Mouse (Mus musculus) kidney, postnatal 4 days (tissue): ENCODE measurements around the gene Kcp.

Source experiments
- DNase-seq, 2 experiments: peaks; one replicate each; pipeline ENCODE4 v3.0.0; 2021; ENCODE audit warnings: mixed read lengths in 2 of 2

Gene Kcp

DNA sequence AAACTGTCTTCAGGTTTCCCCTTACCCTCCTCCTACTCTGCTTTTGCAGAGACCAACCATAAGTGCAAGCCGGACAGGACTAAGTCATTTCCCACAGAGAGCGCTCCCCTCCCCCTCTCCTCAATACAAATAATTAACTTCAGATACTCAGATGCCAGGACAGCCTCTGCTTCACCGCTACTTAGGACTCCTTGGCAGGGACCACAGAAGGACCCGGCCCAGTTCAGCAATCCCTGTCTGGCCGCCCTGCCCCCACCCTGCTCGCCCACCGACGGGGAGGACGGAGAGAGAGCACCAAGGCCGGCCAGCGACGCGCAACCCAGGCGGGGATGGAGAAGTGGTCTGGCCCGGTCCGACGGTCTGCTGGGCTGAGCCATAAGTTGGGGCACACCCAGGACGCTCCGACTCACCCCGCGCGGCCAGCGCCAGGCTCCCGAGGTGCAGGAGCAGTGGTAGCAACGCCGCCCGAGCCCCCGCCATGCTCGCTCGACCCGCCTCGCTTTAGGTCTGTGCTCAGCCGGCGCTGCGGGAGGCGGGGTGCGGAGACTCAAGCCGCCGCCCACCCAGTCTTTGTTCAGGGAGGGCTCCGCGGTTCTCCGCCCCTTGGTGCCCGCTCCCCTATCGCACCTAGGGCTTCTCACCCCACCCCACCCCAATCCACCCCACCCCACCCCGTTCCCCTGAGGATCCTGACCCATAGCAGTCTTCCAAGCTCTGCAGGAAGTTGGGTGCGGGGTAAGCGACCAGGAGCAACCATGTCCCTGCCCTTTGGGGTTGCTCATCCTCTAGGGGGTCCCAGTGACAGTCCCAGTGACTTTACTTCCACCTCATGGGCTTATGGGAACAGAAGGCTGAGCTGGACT lies at the start of gene Kcp:
Gene Kcp, minus strand, starts transcription at position 506 of the 863 bp plus-strand sequence.
- peak; percentile 72 to 80 for DNase-seq

DNA sequence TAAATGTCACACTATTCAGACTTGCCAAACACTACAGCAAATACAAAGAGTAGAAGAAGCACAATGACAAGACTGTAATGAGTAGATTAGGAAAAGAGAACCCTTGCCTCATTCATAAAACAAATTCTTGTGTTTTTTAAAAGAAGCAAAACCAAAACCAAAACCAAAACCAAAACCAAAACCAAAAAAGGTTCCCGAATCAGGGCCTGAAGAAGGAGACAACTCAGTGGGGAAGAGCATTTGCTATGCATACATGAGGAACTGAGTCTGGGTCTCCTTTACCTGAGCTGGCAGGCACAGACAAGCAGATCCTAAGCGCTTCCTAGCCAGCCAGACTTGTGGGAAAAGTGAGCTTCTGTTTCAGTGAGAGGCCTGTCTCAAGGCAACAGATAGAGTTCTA lies 49.4 kb upstream of the Kcp start:
- no peak for DNase-seq

DNA sequence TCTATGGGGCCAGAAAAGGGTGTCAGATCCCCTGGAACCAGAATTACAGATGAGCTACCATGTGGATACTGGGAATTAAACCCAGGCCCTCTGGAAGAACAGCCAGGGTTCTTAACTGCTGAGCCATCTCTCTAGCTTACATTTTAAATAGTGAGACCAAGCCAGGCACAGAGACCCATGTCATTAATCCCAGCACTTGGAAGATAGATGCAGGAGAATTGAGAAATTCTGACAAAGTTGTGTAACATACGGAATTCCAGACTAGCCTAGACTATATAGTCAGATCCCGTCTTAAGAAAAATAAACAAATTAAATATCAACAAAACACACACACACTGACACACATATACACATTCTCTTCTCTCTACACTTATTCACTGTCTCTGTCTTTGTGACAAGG lies 44.8 kb upstream of the Kcp start:
- no peak for DNase-seq

DNA sequence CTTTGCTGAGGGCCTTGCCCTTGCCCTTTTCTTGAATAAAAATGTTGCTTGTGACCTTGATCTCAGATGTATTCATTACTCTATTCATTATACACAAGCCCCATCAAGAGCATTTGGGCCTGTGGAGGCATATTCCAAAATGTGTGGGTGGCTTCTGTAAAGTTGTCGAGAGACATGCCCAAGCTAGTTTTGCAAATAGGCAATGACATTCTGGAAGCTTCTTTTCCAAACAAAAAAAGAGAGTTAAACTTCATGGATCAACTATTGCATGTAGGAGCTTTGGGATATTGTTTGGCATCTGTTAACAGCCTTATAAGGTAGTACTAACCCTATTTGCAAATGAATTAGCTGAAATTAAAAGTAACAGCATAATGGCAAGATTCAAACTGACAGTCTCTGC lies 40.3 kb upstream of the Kcp start:
- no peak for DNase-seq

DNA sequence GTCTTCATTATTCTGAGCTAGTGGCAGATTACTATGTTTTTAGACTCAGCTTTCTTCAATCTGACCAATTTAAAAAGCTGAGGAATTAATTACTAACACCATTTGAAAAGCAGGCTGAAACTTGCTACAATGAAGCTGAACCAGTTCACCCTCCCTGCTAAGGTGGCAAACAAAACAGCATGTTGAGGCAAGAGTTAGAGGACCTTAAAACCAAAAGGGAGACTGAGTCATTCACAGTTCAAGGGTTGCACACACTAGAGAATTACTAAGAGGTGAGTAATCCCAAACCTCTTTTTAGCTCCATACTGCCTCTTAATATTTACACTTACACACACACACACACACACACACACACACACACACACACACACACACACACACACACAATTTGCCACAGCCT lies 39.8 kb upstream of the Kcp start:
- DNase-seq, result no peak

DNA sequence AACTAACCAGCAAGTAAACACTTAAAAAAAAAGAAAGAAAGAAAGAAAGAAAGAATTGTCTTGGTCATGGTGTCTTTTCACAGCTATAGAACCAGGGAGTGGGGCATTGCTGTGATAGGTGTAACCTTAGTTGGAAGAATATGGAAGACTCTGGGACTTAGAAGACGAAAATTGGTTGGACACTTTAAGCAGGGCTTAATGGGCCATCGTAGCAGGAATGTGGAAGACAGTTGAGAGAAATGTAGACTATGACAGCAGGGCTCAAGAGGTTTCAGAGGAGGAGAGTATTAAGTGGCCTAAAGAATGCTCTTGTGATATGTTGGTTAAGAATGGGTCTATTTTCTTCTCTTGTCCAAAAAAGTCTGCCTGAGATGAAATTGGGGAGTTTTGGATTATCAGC lies 37.9 kb upstream of the Kcp start:
- no peak for DNase-seq

DNA sequence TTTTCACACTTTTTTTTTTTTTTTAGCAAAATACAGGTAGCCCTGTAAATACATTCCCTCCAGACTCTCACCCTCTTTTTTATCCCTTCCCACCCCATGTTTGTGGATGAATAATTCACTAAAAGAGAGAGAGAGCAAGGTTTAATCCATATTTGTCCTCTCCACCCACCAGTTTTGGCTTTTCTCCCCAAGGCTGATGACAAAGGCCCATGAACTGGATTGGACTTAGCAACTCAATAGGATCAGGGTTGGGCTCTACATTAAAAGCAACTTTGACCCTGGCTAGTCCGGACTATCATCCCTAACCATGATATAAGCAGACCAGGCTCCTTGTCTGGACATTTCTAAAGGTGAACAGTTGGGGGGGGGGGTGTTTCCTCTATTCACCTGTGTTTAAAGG lies 33.2 kb upstream of the Kcp start:
- no peak for DNase-seq

DNA sequence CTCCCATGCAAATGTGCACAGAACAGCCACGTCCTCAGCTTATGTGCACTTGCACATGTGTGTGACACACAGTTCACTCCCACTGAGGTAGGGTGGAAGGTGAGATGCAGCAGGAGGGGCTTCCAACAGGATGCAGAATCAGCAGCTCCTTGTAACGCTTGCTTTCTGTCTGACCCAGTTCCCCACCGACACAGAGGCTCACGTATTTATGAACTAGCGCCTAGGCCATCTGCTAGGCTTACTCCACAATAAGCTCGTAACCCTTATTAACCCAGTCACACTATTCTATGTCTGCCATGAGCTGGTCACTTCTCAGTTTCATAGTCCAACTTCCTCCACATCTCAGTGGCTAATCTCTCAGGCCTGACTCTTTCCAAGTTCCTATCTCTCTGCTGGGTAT lies 32.5 kb upstream of the Kcp start:
- DNase-seq, result no peak

DNA sequence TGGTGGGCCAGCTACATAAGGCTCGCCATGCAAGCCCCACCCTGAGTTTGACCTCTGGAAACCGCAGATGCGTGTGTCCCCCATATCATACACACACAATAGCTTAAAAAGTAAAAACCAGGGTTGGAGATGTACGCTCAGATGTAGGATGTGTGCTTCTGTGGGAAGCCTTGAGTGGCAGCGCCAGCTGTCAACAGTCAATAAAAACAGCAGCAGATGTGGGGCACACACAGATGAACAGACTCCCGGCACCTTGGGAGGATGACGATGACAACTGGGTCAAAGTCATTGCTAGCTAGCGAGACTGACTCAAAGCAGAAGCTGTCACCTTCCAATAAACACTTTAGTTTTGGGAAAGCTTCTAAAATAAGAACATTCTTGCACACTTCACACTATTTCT lies 31.8 kb upstream of the Kcp start:
- no peak for DNase-seq

DNA sequence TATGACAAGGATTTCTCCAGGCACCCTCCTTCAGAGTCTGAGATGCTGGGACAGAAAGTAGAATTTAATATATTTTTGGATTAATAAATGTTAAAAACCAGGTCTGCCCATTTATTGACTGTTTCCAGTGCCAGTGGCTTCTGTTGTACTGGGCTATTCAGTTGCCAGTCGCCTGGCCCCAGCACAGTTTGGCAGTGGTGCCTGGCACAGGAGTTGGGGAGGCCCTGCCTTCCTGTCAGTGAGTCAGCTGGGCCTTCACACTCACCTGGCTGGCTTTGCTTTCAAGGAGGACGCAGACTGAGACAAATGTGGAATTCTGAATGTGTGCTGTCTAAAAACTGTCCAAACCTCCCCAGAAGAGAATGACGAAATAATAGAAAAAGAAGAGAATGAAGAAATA lies 29.5 kb upstream of the Kcp start:
- DNase-seq, result no peak

DNA sequence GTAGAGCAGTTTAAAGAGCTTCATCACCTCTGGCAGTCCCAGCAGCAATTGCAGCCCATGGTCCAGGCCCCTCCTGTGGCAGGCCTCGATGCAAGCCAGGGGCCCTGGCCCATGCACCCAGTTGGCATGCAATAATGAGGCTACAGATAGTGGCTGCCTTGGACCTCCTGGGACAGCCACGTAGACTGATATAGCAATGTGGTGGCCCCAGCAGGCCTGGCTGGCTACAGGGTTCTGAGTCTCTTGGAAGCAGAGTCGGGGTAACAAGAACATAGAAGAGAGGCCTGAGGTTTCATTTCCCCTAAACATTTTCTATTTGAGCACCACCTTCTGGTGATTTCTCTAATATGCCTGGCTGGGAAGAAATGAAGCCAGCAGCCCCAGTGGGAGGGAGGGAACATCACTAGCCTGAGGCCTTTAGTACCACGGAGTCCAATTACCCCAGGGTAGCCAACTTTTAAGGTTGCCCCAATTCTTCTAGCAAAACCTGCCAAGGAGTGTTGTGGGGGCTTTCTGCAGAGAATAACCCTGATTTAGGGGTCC lies 29.0 kb upstream of the Kcp start:
- DNase-seq, result no peak

DNA sequence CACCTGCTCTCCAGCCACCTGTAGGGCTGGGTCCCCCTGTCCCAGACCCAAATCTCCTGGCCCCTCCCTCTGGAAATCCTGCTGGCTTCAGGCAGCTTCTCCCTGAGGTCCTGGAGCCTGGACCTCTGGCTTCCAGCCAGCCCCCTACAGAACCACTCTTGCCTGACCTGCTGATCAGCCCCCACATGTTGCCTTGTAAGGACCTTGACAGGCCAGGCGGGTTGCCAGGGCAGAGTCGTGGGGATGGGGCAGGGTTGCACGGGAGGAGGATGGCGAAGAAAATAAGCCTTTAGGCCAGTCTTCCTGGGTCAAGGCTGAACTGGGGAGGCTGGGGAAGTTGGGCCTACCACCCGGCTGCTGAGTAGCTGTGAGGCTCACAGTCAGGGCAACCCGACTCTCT lies 27.6 kb upstream of the Kcp start:
- peak; percentile 62 to 78 for DNase-seq

DNA sequence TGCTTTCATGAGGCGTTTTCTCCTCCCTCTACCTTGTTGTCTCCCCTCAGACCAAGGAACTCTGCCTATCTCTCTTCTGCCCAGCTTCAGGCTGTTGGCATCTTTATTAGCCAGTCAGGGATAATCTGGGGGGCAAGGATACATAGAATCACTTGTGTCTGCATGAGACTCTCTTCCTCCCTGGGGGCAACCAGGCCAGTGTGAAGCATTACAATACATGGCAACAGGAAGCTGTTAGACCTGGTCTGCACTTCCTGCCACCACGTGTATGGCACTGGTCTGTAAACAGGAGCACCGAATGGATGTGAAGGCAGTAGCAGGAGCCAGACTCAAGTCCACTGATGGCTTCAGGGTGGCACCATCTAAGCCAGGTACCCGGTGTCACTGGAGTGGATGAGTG lies 22.3 kb upstream of the Kcp start:
- no peak for DNase-seq

DNA sequence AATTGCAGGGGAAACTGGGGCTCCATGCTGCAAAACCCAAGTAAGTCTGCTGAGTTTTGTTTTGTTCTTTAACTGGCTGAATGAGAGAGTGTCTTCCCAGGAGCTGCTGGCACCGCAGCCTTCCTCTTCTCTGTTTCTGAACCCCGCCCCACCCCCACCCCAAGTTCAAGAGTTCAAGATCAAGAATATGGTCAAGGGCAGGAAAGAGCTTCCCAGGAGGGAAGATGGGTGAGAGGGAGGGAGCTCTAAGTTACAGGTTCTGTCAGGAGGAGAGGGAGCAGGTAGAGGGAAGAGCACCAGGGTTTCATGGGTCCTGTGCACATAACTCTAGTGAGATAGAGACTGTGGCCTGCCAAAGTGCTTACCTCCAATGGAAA lies 21.7 kb upstream of the Kcp start:
- no peak for DNase-seq

DNA sequence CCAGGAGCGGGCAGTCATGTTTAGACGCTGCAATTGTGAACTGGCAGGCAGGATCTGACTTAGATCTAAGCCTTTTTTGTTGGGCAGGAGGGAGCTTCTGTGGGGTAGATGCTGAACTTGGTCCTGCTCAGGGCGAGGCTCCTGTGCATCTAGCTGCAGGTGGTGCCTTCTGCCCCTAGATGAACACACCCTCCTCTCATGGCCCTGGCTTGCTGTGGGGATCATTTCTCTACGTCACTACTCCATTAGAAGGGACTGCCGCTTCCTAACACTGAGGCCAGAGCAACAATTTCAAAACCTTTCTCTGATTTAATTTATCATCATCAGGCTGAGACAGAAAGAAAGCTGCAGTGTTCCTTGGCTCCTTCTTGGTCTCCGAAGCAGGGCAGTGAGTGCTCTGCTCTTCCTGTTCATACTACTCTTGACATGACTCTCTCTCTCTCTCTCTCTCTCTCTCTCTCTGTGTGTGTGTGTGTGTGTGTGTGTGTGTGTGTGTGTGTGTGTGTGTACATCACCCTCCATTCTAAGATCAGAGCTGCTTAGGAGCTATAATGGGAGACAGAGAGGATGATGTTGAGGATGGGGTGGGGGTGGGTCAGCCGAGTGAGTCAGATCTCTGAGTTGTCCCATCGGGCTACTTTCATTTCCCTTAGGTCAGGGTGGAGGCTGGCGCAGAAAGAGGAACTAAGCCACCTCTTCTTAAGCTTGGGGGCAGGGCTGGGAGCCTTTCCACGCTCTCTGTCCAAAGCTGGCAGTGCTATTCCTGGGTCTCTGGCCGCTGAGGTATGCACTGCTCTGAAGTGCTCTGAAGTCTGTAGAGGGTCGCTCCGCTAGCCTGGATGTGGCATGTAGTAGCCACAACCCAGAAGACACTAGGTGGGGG lies 21.1 kb upstream of the Kcp start:
- DNase-seq, result no peak

DNA sequence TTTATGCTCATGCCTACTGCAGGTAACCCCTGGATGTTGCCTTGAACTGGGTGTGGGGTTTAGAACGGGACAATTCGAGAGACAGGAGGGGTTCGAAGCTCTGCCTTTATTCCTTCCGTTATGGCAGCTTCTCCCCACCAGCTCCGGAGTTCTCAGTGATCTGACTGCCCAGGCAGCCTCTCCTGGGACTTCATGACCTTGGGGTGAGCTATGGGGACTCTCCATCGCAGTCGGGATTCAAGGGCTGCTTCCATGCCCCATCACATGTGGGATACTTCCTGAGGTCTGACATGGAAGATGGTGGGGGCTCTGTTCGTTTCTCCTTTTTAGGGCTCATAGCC lies 20.4 kb upstream of the Kcp start:
- no peak for DNase-seq

DNA sequence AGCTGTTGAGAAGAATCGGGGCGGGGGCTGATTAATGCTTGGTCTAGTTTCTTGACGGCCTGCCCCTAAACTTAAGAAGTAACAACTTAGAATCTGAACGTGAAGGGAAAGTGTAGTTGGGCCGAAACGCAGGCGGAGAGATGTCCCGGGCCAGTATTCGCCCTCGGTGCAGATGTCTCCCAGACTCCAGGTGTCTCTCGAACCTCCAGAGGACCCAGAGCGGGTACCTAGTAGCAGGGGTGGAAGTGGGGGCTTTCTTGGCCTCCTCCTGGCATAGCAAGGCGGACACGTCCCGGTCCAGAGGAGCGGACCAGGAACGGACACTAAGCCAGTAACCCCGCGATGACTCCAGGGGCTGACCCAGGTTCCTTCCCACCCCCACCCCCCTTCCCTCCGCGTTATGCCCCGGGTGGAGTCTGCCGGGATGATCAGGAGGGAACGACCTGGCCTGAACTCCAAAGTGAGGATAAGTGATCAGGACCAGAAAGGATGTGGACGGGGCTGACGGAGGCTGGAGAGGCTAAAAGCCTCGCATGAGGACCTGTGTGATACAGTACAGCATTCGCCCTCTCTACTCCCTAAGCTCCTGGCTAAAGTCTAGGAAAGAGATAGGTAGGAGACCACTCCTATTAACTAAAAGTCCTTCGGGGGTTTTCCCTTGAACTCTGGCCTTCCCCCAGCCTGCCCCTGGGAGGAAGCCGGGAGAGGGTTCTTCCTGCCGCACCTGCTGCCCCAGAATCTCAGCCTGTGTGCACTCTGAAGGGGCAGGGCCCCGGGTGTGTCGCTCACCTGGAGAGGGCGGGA lies 19.8 kb upstream of the Kcp start:
- no peak for DNase-seq

DNA sequence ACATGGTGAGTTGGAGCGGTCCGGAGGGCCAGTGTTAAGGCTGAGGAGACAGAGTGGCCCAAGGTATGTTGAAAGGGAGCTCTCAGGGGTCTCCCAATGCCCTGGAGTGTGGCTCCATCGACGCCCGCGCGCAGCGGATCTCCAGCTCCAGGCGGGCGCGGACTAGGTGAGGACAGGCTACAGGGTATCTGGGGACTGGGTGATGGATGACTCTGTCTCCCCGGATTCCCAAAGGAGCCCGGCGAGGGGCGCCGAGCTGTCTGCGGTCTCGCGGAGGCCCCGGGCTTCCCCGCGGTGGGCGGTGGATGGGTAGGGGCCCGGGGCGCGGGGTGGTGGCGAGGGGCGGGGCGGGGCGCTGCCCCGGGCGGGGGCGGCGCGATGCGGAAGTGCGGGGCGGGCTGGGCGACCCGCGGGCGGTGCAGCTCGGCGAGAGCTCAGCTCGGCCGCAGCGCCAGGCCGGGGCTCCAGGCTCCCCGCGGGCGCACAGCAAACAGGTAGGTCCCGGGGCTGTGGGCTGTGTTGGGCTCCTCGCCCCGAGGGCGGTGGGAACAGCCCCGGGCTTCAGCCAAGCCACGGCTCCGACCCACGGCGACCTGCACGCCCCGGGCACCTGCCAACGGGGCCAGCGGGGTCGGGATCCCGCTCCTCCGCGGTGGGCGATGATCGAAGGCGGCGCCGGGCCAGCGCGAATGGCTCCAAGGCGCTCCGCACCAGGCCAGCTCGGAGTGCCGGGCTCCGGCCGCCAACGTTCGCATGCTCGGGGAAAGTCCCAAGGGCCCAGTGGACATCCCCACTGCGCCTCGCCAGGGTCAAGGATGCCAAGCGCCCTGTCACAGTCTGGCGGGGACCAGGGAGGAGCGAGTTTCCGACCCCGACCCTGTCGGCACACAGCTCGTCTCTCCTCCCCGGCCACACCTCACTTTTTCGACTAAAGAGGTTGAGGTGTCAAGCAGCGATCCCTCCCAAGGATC lies 18.8 kb upstream of the Kcp start, which contains the start of gene Irf5:
Gene Irf5, plus strand, starts transcription at position 345 of the 971 bp plus-strand sequence.
- peak; percentile 48 to 64 for DNase-seq

DNA sequence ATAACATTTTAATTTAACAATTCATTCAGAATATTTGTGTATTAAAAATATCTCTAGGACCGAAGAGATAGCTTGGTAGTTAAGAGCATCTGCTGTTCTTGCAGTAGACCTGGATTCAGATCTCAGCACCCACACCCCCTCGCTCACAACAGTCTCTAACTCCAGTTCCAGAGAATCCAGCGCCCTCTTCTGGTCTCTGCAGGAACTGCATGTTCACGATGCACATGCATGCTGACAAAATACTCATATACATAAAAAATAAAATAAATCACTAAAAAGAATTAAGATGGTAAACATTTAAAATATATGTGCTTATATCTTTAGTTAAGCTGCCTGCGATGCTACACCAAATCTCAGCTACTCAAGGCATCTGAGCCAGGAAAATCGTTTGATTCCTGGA lies 17.5 kb upstream of the Kcp start:
- peak in 1 of 2 experiments; percentile 51 for DNase-seq

DNA sequence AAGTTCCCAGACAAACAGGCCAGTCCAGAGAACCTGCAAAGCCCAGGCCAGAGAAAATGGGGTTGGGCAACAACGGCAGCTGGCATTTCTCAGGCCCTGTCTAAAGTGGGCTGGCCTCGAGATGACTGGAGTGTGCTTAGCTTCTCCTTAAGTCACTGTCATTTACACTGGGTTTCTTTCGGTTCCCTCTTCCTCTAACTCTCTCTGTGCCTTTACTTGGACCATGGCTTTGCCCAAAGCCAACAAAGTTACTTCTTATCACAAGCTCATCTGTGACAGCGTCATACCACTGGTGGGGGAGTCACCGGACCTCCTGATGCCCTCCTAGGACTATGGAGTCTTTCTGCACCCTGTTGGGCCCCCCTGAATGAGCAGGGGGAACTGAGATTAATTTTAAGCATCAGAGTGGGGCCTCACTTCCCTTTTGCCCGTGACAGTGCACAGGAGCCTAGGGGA lies 16.3 kb upstream of the Kcp start:
- DNase-seq, result peak; percentile 76 to 80

DNA sequence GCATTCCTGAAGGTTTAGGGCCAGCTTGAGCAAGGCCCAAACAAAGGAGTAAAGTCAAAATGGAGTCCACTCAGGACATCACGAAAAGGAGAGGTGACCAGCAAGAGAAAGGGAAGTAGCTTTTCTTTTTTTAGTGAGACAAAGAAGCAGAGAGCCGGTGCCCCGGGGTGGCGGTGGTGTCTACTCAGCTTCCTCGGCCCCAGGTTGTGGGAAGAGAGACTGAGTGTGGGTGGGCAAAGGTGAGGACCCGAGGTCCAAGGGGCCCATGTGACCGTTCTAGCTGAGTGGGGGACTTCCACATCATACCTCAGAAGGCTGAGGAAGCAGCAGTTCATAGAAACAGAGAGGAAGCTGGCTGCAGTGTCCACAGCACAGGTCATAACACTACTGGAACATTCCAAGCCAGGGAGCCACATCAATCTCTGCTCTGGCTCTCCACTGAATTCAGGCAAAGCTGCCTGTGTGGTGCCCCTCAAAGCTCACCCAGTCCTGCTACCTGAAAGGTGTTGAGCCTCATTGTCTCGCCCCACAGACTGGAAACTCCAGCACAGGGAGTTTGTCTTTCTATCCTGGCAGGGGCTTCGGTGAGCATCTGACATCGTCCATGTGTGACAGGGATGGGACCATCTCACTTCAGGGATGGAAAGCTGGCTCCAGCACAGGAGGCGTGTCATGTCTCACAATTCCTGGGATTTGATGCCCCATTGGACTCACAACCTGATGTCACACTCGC lies 15.7 kb upstream of the Kcp start:
- DNase-seq, result no peak
